Mouse (Mus musculus) kidney, embryonic 16.5 days (tissue): ENCODE results near the gene Thbs2. TPM values are rescaled to one million over a fixed set of nuclear protein-coding genes. Genes with fewer than 3 reads are reported as not detected.

Source experiments
- ATAC-seq: fragments of 200-750 bp; cut with Nextera tagmentation; 2 replicates; pipeline ENCODE4 v1.8.0; 2017; ENCODE audit warnings: moderate TSS enrichment; ENCODE audit not compliant: low FRiP score, low TSS enrichment
- H3K27ac ChIP-seq: fragments of 300-500 bp; sonication (generic); 2 replicates; pipeline ENCODE4 v1.5.1; 2014; ENCODE audit warnings: low read length
- H3K27me3 ChIP-seq: fragments of 300-500 bp; sonication (generic); 2 replicates; pipeline ENCODE4 v1.6.1; 2014; ENCODE audit warnings: low read length, control low read depth, mixed read lengths; ENCODE audit not compliant: insufficient read depth
- H3K36me3 ChIP-seq: fragments of 300-500 bp; sonication (generic); 2 replicates; pipeline ENCODE4 v1.6.1; 2014; ENCODE audit warnings: low read length, control low read depth, mixed read lengths; ENCODE audit not compliant: insufficient read depth
- H3K4me1 ChIP-seq: fragments of 300-500 bp; sonication (generic); 2 replicates; pipeline ENCODE4 v1.6.1; 2014; ENCODE audit warnings: low read length, control low read depth, mixed read lengths; ENCODE audit not compliant: insufficient read depth
- H3K4me2 ChIP-seq: fragments of 300-500 bp; sonication (generic); replicated peaks from 2 replicates; pipeline ENCODE4 v1.6.1; 2014; ENCODE audit warnings: low read depth, low read length
- H3K4me3 ChIP-seq: fragments of 300-500 bp; sonication (generic); 2 replicates; pipeline ENCODE4 v1.5.1; 2014; ENCODE audit warnings: mild to moderate bottlenecking, low read length
- H3K9ac ChIP-seq: fragments of 300-500 bp; sonication (generic); replicated peaks from 2 replicates; pipeline ENCODE4 v1.6.1; 2014; ENCODE audit warnings: low read length
- H3K9me3 ChIP-seq: fragments of 300-500 bp; sonication (generic); 2 replicates; pipeline ENCODE4 v1.6.1; 2016; ENCODE audit warnings: low read length, control low read depth
- WGBS: fragments of 180-500 bp; shearing (Covaris S2); extraction: QIAGEN DNeasy Blood & Tissue Kit; methylation state at CpG from one replicate; pipeline ENCODE4 v1.1.7; 2014; 5-methylcytosine and 5-hydroxymethylcytosine counted together
- polyA plus RNA-seq: library from polyadenylated mRNA; unstranded; fragments of >200 nt; fragmentation: Nextera tagmentation; extraction: Ambion mirVana; gene quantifications from 2 replicates; pipeline ENCODE4 v1.2.1, GENCODE M21; 2015

Thbs2 gene
- polyA plus RNA-seq, 1 experiment from 2014 or later = 37.7 TPM

DNA sequence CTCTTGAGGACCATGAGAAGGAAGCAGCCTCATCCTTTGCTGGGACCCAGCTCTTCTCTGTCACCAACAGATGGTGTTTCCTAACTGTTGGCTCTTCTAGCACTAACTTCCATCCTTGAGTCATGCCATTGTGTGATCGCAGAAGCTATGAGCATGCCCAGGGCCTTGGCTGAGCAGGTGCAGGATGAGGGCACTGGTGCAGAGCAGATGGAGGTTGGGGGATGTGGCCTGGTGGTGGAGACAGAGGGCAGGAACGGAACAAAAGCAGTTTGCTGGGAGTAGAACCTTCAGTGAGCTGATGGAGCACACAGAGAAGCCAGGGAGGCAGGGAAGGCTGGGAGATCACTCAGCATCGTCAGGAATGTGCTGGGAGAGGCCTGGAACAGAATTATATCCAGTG is 8.7 kb upstream of the Thbs2 start:
- H3K4me1 ChIP-seq = 0 out of 2 replicates have a peak, but pooled peaks cover 5% of the 10 kb centered on the region
- no peaks in the 10 kb centered on the region for H3K36me3 ChIP-seq
- no peak overlapping the region for H3K9ac ChIP-seq
- no peak overlapping the region for H3K4me2 ChIP-seq
- 46% methylated on average over 3 of the region's 3 CpGs for WGBS
- no peak overlapping the region for H3K4me3 ChIP-seq
- no peaks in the 10 kb centered on the region for H3K27me3 ChIP-seq
- no peak overlapping the region for H3K27ac ChIP-seq
- ATAC-seq = no peak
- H3K9me3 ChIP-seq = no peaks in the 10 kb centered on the region

- Histone ChIP-seq H3K9ac (no peak overlapping the region), H3K36me3 (no peaks in the 10 kb centered on the region), H3K4me2 (no peak overlapping the region), H3K4me3 (no peak overlapping the region), H3K4me1 (0 out of 2 replicates have a peak, but pooled peaks cover 5% of the 10 kb centered on the region), H3K27ac (no peak overlapping the region), H3K9me3 (no peaks in the 10 kb centered on the region), H3K27me3 (no peaks in the 10 kb centered on the region)
- 73% methylated on average over 2 of the region's 2 CpGs for WGBS
- ATAC-seq = no peak
Measured at GRCm38 (mm10) chr17:14701891-14702290, 7.9 kb upstream of the Thbs2 start.

DNA sequence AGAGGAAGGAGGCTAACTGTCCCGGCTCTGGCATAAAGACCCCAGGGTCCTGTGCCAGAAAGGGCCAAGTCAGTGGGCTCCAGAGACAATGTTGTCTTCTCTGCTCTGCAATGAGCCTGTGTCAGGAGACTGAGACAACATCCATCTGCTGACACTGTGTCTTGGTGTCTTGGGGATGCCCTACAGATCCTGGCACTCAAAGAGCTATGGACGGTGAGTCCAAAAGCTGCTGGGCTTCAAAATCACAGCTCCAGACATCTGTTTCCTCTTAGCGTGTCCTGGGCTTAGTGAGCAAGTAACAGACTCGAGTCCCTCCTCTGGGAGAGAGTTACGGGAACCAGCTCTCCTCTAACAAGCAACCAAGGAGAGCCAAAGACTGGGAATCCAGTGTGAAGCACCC is 6.2 kb upstream of the Thbs2 start:
- Histone ChIP-seq H3K27me3 (no peaks in the 10 kb centered on the region), H3K27ac (no peak overlapping the region)
- no peak for ATAC-seq

GRCm38 (mm10) chr17:14698188-14698587 is 4.2 kb upstream of the Thbs2 start:
- Histone ChIP-seq H3K4me1 (peaks cover 11% of the 10 kb centered on the region; the same call in 1 of the 2 replicates), H3K4me3 (no peak overlapping the region), H3K9me3 (no peaks in the 10 kb centered on the region), H3K27ac (no peak overlapping the region), H3K9ac (no peak overlapping the region), H3K4me2 (no peak overlapping the region), H3K27me3 (no peaks in the 10 kb centered on the region), H3K36me3 (no peaks in the 10 kb centered on the region)
- no peak for ATAC-seq
- WGBS = 73% methylated on average over 6 of the region's 6 CpGs

More for the DNA sequence above, 6.2 kb upstream of the Thbs2 start:
- no peak overlapping the region for H3K9ac ChIP-seq
- 0 out of 2 replicates have a peak, but pooled peaks cover 5% of the 10 kb centered on the region for H3K4me1 ChIP-seq
- H3K4me2 ChIP-seq = no peak overlapping the region
- 73% methylated on average over 5 of the region's 5 CpGs for WGBS
- no peaks in the 10 kb centered on the region for H3K9me3 ChIP-seq
- H3K36me3 ChIP-seq = no peaks in the 10 kb centered on the region
- no peak overlapping the region for H3K4me3 ChIP-seq

DNA sequence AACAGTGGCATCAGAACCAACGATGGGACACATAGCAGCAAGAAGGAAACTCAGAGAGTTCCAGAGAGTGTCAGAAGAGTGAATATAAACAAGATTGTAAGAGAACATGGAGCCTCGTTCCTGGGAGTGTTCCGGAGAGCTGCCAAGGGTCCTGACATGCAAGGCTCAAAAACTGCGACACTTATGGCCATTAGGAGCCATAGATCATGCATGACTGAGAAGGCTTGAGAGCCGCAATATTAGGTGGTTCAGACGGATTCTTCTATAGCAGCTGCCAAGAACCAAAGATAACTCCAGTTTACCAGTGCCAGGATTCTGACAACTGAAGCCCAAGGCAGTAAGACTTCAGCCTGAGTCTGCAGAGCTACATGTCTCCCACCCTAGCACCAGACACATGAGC is 3.1 kb upstream of the Thbs2 start:
- H3K9me3 ChIP-seq = no peaks in the 10 kb centered on the region
- no peak overlapping the region for H3K27ac ChIP-seq
- no peak for ATAC-seq
- no peak overlapping the region for H3K9ac ChIP-seq
- 63% methylated on average over 6 of the region's 6 CpGs for WGBS
- peaks cover 8% of the 10 kb centered on the region; the same call in 1 of the 2 replicates for H3K4me1 ChIP-seq
- H3K36me3 ChIP-seq = no peaks in the 10 kb centered on the region
- no peak overlapping the region for H3K4me2 ChIP-seq
- no peaks in the 10 kb centered on the region for H3K27me3 ChIP-seq
- H3K4me3 ChIP-seq = no peak overlapping the region

DNA sequence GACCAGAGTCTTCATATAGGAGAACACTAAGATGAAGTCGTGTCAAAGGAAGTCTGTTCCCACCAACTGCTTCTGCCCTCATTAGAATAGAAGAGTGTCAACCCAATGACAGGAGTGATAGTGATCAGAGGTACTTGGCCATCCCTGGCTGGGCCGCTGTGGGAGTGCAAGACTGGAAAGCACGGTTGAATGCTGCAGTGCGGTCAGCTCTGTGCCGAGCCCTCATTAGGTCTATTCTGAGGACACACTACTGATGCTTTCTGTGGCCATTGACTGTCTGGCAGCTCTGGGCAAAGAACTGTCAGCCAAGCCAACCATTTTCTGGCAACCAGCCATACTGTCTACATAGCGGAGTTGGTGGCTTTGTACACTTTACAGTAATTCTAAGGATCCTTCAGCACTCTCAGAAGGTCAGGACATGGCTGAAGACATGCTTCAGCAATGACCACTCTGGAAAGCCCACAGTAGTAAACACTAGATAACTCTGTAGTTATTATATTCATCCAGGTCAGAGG is 2.3 kb upstream of the Thbs2 start:
- WGBS = 91% methylated on average over 6 of the region's 6 CpGs
- ATAC-seq = no peak
- peaks cover 8% of the 10 kb centered on the region; the same call in 1 of the 2 replicates for H3K4me1 ChIP-seq
- H3K27me3 ChIP-seq = no peaks in the 10 kb centered on the region
- no peak overlapping the region for H3K4me2 ChIP-seq
- H3K9me3 ChIP-seq = no peaks in the 10 kb centered on the region
- H3K4me3 ChIP-seq = no peak overlapping the region
- H3K27ac ChIP-seq = no peak overlapping the region
- no peaks in the 10 kb centered on the region for H3K36me3 ChIP-seq
- no peak overlapping the region for H3K9ac ChIP-seq

GRCm38 (mm10) chr17:14693048-14693993 is 714 bp downstream of the Thbs2 start:
- Histone ChIP-seq H3K27ac (peak overlapping the region; percentile 36; the same call in 1 of the 2 replicates), H3K9me3 (no peaks in the 10 kb centered on the region), H3K4me1 (peaks cover 8% of the 10 kb centered on the region; the same call in 1 of the 2 replicates), H3K9ac (peak overlapping the region; percentile 61), H3K36me3 (peaks cover 4% of the 10 kb centered on the region; the same call in 1 of the 2 replicates), H3K4me3 (peak overlapping the region; percentile 45), H3K4me2 (peak overlapping the region; percentile 54), H3K27me3 (no peaks in the 10 kb centered on the region)
- peak; percentile 19 for ATAC-seq
- WGBS = 12% methylated on average over 9 of the region's 9 CpGs

DNA sequence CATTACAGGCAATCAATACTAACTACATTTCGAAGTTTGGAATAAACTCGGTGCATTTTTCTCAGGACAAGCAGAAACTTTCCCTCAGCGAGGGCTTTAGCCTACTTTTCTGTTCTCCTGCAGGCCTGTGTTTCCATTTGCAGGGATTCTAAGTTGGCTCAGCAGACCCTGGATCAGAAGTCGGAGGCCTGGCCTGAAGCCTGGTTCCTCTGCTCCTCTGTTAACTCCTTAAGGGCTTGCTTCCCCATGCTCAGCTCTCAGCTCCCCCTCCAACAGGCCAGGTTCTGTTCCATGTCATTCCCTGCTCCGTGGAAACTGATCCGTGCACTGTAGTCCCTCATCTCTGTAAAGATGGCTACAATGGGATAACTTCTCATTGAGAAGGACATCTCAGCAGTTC is 2.1 kb downstream of the Thbs2 start:
- Histone ChIP-seq H3K4me2 (peak overlapping the region; percentile 20), H3K9me3 (no peaks in the 10 kb centered on the region), H3K4me1 (peaks cover 8% of the 10 kb centered on the region; the same call in 1 of the 2 replicates), H3K36me3 (peaks cover 4% of the 10 kb centered on the region; the same call in 1 of the 2 replicates), H3K27me3 (no peaks in the 10 kb centered on the region), H3K9ac (no peak overlapping the region), H3K4me3 (0 out of 2 replicates have a peak overlapping the region, but pooled peaks have one; percentile 45), H3K27ac (no peak overlapping the region)
- WGBS = 70% methylated on average over 6 of the region's 6 CpGs
- no peak for ATAC-seq

DNA sequence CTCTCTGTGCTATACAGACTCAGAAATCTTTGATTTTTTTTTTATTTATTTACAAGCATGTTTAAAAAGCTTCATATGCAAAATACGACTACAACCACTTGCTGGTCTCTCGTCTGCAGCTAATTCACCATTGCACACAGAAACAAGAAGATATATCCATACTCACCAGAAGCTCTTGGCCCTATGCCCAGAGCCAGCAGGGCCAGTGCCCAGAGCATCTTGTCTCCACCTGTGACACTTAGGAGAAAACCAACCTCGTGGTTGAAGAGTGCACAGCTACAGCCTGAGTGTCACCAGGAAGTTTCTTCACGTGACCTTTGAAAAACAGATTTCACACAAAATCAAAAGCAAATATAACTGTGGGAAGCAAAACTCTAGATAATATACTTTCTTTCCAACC is 2.8 kb downstream of the Thbs2 start:
- Histone ChIP-seq H3K9ac (no peak overlapping the region), H3K4me3 (no peak overlapping the region), H3K4me1 (peaks cover 8% of the 10 kb centered on the region; the same call in 1 of the 2 replicates), H3K27me3 (no peaks in the 10 kb centered on the region), H3K27ac (no peak overlapping the region), H3K4me2 (peak overlapping the region; percentile 20; the same call in 1 of the 2 replicates), H3K36me3 (peaks cover 4% of the 10 kb centered on the region; the same call in 1 of the 2 replicates), H3K9me3 (no peaks in the 10 kb centered on the region)
- no peak for ATAC-seq
- WGBS = 66% methylated on average over 4 of the region's 4 CpGs
